Mouse (Mus musculus): Measurements from ENCODE around the gene Tulp2. TPM values are rescaled to one million over a fixed set of nuclear protein-coding genes. Genes with fewer than 3 reads are reported as not detected.
"Not testable (repeated sequence)": the region's sequence is repeated elsewhere in the genome, so short reads cannot be mapped to it uniquely, and the experiment has no call there.

Tulp2 gene
- polyA plus RNA-seq, 1 experiment, result 0.30 TPM

DNA sequence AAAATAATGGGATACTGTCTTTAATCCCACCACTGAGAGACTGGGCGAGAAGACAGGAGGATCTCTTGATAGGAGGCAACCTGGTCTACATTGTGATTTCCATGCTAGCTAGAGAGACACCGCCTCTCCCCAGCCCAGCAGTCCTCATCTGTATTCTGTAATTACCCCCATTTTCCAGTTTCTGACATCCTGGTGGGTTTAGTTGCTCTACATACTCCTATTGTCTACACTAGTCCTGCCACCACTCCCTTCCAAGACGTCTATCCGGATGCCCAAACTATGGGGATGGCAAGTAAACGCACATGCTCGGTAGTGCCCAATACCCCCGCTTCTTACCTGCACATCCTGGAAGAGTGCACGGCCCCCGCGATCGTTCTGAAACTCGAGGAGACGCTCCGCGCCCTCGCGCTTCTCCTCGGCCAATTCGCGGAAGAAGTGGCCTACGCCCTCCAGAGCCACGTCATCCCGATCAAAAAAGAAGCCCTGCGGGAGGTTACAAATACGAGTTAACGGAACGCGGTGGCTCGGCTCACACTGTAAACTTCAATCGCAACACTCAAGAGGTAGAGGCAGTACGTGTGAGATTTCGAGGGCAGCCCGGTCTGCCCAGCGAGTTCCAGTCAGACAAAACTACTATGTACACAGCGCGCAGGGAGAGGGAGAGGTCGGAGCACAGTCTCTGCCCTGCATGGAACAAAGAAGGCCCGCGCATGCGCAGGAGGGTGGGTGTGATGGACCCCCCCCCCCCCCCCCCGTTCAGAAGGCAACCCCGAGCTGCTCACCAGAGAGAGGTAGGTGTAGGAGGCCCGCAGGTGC is 22.7 kb upstream of the Tulp2 start:
- DNase-seq (ENCODE audit: low read depth, low spot score), result no peak
- WGBS, result under 1% methylated on average over 43 of the region's 43 CpGs

- under 1% methylated on average over 36 of the region's 37 CpGs for WGBS
- DNase-seq (ENCODE audit: low read depth, low spot score), result not testable (repeated sequence)
Measured at GRCm38 (mm10) chr7:45459564-45460140, 22.0 kb upstream of the Tulp2 start, which contains the start of gene Ftl1. Gene Ftl1, minus strand, starts transcription at chr7:45459884.

DNA sequence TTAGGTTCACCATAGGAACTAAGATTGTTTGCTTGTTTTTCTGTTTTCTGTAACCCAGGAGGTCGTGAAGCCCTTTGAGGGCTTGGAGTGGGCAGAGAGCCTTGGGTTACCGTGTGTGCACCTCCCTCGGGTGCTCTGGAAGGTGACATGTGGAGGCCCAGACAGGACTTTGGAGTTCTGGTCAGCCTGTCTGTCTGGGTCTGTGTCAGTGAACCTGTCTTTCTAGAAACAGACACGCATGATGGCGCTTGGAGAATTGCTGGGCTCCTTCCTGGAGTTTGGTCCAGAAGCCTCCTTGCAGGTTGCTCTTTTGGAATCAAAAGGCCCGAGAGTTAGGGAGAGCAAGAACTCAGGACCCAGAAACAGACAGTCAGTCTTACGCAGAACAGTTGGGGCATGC is 21.3 kb upstream of the Tulp2 start:
- no peak for DNase-seq (ENCODE audit: low read depth, low spot score)
- 32% methylated on average over 7 of the region's 7 CpGs for WGBS

DNA sequence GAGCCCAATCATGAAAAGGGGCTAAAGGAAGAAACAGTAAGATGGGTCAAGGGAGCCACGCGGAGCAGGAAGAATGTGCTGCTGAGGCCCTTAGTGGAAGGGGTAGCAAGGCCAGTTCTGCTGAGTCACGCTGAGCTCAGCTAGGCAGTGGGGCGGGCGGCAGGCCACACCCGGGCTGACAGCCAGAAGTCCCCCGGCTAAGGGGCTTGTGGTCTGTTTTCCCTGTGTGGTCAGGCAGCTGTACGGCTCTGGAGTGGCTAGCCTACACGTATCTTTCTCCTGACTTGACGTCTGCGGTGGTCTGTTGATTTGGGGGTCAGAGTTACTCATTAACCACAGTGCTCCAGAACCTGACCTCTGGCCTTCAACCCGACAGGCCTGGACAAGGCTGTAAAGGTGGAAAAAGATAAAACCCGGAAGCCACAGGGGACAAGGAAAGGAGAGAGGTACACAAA is 20.8 kb upstream of the Tulp2 start:
- no peak for DNase-seq (ENCODE audit: low read depth, low spot score)
- WGBS, result 6% methylated on average over 13 of the region's 13 CpGs

DNA sequence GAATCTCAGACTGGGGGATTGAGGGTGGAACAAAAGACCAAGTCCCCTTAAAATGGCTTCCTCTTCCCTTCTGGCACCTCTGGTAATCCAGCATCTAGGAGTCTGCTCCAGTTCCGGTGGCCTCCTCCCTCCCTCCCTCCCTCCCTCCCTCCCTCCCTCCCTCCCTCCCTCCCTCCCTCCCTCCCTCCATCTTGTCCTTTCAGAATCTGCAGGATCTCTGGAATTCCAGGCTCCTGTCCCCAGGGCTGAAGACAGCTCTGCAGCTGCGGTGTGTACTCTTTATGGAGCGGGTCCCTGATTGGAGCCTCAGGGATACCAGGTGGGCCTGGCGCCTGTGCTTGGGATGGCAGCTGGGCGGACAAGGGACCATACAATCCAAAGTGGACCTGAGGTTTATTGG is 20.4 kb upstream of the Tulp2 start:
- 53% methylated on average over 5 of the region's 5 CpGs for WGBS
- no peak for DNase-seq (ENCODE audit: low read depth, low spot score)

- WGBS, result 85% methylated on average over 4 of the region's 4 CpGs
- DNase-seq (ENCODE audit: low read depth, low spot score), result no peak
Measured at GRCm38 (mm10) chr7:45461781-45462180, 19.9 kb upstream of the Tulp2 start.

DNA sequence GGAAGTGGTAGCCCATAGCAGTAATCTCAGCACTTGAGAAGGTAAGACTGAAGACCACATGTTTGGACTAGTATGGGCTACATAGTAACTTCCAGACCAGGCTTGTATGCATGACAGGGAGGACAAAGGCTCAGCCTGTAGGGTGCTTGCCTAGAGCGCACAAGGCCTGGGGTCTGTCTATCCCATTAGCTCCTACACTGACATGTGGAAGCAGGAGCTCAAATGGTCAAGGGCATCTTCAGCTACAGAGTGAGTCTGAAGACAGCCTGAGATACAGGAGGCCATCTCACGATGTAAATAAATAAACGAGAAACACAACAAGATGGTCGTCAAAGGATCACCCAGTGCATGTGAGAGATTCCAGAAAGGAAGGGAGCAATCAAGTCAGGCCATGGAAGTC is 19.4 kb upstream of the Tulp2 start:
- DNase-seq (ENCODE audit: low read depth, low spot score), result no peak
- 84% methylated on average over 4 of the region's 4 CpGs for WGBS

GRCm38 (mm10) chr7:45462868-45463267 is 18.8 kb upstream of the Tulp2 start:
- 74% methylated on average over 4 of the region's 4 CpGs for WGBS
- DNase-seq (ENCODE audit: low read depth, low spot score), result not testable (repeated sequence)

DNA sequence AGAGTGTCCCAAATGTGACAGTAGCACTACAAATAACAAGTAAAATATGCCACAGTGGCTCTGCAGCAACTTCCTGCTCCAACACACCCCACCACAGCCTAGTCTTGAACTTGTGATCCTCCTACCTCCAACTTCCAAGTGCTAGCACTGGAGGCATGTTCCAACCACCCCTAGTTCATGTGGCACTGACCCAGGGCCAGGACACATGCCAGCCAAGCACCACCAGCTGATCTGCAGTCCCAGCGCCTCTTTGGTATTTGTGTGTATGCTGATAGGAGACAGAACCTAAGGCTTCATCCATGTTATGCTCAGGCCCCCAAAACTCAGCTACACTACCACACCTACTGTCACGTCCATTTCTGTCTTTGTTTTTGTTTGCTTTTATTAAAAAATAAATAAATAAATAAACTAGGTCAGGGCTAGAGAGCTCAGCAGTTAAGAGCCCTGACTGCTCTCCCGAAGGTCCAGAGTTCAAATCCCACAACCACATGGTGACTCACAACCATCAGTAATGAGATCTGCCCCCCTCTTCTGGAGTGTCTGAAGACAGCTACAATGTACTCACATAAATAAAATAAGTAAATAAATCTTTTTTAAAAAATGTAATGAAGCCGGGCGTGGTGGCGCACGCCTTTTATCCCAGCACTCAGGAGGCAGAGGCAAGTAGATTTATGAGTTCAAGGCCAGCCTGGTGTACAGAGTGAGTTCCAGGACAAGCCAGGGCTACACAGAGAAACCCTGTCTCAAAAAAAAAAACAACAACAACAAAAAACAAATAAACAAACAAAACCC is 17.5 kb upstream of the Tulp2 start:
- DNase-seq (ENCODE audit: low read depth, low spot score), result no peak
- 79% methylated on average over 7 of the region's 7 CpGs for WGBS

GRCm38 (mm10) chr7:45465112-45465511 is 16.6 kb upstream of the Tulp2 start:
- WGBS, result 95% methylated on average over 12 of the region's 12 CpGs
- no peak for DNase-seq (ENCODE audit: low read depth, low spot score)

DNA sequence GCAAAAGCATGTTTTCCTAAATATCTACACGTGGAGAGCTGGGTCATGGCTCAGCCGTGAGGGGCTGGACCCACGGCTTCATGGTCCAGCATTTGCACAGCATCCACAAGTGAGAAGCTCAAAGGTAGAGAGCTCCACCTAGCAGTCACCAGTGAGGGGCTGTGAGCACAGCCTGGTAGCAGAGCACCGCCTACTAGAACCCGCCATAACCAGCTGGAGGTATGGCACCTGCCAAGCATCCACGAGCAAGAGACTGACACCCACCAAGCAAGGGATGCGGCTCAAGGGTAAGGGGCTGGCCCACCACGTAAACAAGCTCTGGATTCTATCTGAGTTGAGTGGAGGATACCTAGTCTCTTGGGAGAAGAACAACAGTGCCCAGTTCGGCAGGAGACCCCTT is 16.1 kb upstream of the Tulp2 start:
- 56% methylated on average over 9 of the region's 9 CpGs for WGBS
- DNase-seq (ENCODE audit: low read depth, low spot score), result no peak

DNA sequence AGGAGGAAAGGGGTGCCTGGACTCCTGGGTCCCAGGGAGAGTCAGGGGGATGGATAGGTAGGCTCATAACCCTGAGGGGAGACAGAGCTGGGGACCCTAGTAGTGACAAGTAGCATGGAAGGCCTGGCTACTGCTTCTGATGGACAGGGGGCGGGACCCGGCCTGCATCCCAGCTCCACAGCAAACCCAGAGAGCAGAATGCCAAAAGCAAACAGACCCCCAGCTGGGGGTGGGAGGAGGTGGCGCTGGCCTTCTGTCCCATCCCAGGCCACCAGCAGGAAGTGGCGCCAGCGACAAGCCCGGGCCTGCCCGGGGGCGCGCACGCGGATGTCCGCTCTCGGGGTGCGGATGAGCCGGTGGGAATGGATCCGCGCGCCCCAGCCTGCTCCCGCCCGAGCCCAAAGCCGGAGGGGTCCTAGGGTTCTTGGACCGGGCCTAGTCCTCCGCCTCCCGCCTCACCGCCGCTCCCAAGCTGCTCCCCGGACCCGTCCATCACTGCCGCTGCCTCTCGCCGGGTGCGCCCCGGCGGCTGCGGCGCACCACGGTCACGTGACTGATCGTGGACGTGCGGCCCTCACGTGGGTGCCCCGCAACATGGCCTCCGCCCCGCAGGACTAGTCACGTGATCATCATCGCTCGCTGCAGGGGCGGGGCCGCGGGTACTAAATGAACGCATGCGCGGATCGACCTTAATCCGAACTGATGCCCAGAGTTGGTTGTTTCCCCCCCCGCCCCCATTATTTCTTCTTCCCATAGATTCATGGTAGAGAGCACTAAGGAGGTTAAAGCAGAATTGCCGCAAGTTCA is 15.2 kb upstream of the Tulp2 start, which contains the start of gene Bax:
Gene Bax, minus strand, starts transcription at position 616 of the 807 bp plus-strand sequence.
- DNase-seq (ENCODE audit: low read depth, low spot score), result peak; percentile 73
- WGBS, result under 1% methylated on average over 58 of the region's 58 CpGs

GRCm38 (mm10) chr7:45467090-45467670 is 14.5 kb upstream of the Tulp2 start:
- 31% methylated on average over 7 of the region's 7 CpGs for WGBS
- no peak for DNase-seq (ENCODE audit: low read depth, low spot score)

GRCm38 (mm10) chr7:45470869-45471268 is 10.8 kb upstream of the Tulp2 start:
- no peak for DNase-seq (ENCODE audit: low read depth, low spot score)
- 5% methylated on average over 3 of the region's 3 CpGs for WGBS

DNA sequence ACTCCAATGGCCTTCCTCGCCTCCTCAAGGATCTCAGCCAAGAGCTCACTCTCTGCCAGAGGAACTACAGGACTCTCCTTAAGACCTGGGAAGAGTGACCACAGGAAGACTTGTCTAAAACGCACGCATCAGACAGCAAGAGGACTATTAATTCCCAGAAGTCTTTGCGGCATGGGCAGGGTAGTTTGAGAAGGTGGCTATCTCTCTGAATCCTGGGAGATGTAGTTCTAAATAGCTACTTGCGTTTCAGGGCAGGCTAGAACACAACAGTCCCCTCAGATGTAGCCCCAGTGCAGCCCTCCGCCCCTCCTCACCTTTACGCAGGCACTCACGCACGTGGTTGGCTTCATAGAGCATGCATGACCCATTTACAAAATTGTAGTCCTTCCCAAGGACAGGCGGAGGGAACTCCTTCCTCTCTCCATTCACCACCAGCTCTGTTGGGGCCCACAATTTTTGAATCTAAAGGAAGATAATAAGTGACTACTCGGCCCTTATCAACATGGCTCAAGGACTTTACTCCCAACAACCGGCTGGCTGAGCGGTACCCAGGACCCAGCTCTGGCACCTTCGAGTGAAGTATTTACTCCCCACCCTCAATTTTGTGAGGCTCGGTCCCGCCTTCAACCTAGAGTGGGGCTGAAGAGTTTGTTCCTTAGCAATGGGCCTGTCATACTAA is 6.2 kb upstream of the Tulp2 start:
- DNase-seq (ENCODE audit: low read depth, low spot score), result no peak
- 54% methylated on average over 16 of the region's 16 CpGs for WGBS

GRCm38 (mm10) chr7:45476453-45476852 is 5.2 kb upstream of the Tulp2 start:
- no peak for DNase-seq (ENCODE audit: low read depth, low spot score)
- WGBS, result 29% methylated on average over 1 of the region's 1 CpGs

GRCm38 (mm10) chr7:45477003-45477402 is 4.7 kb upstream of the Tulp2 start:
- WGBS, result 1% methylated on average over 3 of the region's 3 CpGs
- DNase-seq (ENCODE audit: low read depth, low spot score), result no peak

DNA sequence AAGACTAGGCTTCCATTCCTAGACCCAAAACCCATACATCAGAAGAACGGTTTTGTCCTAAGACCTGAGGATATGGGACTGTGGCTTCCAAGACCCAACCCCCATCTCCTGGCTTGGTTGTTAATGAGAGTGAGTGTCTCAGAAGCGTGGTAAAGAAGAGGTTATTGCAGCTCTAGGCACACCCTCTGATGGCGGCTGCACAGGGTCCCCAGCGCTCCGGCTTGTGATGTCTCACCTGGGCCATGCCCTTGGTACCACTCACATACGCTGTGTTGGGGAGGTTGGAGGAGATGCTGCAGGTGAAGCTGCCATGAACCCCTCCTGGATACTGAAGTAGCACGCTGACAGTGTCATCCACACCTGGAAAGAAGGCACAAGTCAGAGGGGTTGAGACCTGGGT is 2.9 kb upstream of the Tulp2 start:
- no peak for DNase-seq (ENCODE audit: low read depth, low spot score)
- WGBS, result 94% methylated on average over 7 of the region's 7 CpGs

- WGBS, result 74% methylated on average over 4 of the region's 4 CpGs
- DNase-seq (ENCODE audit: low read depth, low spot score), result not testable (repeated sequence)
Measured at GRCm38 (mm10) chr7:45480310-45480709, 1.4 kb upstream of the Tulp2 start.

Measured in large intestine, adult 2 months (tissue).